In the genomic region with DNA sequence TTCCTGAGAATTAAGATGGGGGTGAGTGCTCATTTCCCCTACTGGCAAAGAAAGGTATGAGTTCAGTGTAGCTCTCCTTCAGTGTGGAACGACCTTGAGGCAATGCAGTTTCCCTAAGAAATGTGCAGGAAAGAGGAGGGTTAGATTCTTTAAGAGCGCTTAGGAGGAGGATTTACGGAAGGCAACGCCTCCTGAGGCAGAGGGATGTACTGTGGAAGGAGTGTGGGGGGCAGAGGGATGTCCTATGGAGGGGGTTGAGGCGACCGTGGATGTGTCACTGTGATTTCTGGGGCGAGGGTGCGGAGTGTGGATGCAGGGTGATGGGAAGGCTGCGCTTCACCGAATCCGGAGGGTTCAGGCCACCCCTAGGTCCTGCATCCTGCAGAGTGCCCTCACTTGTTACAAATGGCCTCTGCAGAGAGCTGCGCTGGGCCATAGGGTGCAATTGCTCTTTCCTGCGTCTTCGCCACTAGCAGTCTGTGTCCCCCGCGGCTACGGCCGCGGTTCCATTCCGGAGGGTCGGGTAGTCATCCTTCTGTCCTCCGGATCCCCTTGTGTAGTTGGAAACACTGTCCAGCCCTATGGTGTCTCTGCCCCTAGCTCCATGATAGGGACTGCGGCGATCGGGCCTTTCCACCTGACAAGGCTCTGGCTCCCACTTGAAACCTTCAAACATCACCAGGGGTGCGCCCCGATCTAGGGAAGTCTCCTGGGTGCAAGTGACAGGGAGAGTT, we compare ENCODE assay signal across 9 mouse cellular contexts. TPM values are rescaled to one million over a fixed set of nuclear protein-coding genes. Genes with fewer than 3 reads are reported as not detected.
DNase-seq lines count a peak whose midpoint lies in the region; ATAC-seq and TF ChIP-seq lines count a peak whose summit lies in the region.
"Had no signal": no experiment of that assay in that cellular context is flagged by ENCODE, and none has a peak within 500 bp of the region (broad histone marks: within the 10 kb centered on the region; RNA-seq: fewer than 3 reads in every experiment).

No protein-coding gene starts in this region.

- H3K9me3 ChIP-seq in heart, embryonic 15.5 days (replicated peaks): no peaks in the 10 kb centered on the region
- no peaks in the 10 kb centered on the region for H3K9me3 ChIP-seq in hindbrain, postnatal 0 days (ENCODE audit: low read length)
- H3K9me3 ChIP-seq in midbrain, embryonic 12.5 days: no peaks in the 10 kb centered on the region

- DNase-seq in heart, adult 9 months (ENCODE audit: low spot score in 2 of 2): no peak
- DNase-seq in thymus, postnatal 14 days: peak; percentile 43
- DNase-seq in thymus, postnatal 4 days: no peak
- DNase-seq in hindbrain, postnatal 0 days (ENCODE audit: low spot score): peak; percentile 14
- no peak for DNase-seq in Muller cell, postnatal 12 days (ENCODE audit: inconsistent ontology term)
- DNase-seq in adrenal gland, adult 8-10 months: no peak

- no peaks in the 10 kb centered on the region for H3K36me3 ChIP-seq in heart, embryonic 15.5 days
- H3K36me3 ChIP-seq in hindbrain, postnatal 0 days (ENCODE audit: insufficient read depth, low read length): no peaks in the 10 kb centered on the region
- no peaks in the 10 kb centered on the region for H3K36me3 ChIP-seq in midbrain, embryonic 12.5 days

- TF ChIP-seq CTCF in hindbrain, postnatal 0 days (IDR thresholded peaks at IDR 0.05; ENCODE audit: low read depth): peak; percentile 46

- peak overlapping the region; percentile 17; the same call in 1 of the 2 replicates for H3K9ac ChIP-seq in heart, embryonic 15.5 days
- H3K9ac ChIP-seq in hindbrain, postnatal 0 days (replicated peaks; ENCODE audit: low read length): peak overlapping the region; percentile 37
- H3K9ac ChIP-seq in midbrain, embryonic 12.5 days (replicated peaks): peak overlapping the region; percentile 53

- peaks cover 8% of the 10 kb centered on the region for H3K4me1 ChIP-seq in heart, embryonic 15.5 days (replicated peaks)
- 0 out of 2 replicates have a peak, but pooled peaks cover 3% of the 10 kb centered on the region for H3K4me1 ChIP-seq in hindbrain, postnatal 0 days (ENCODE audit: insufficient read depth, low read length)
- peaks cover 13% of the 10 kb centered on the region for H3K4me1 ChIP-seq in midbrain, embryonic 12.5 days

- H3K27ac ChIP-seq in heart, embryonic 15.5 days: no peak overlapping the region
- H3K27ac ChIP-seq in hindbrain, postnatal 0 days: no peak overlapping the region
- no peak overlapping the region for H3K27ac ChIP-seq in midbrain, embryonic 12.5 days (replicated peaks)

- 7% methylated on average over 27 of the region's 27 CpGs for WGBS in heart, embryonic 15.5 days
- WGBS in hindbrain, postnatal 0 days: 4% methylated on average over 27 of the region's 27 CpGs
- WGBS in midbrain, embryonic 12.5 days: 2% methylated on average over 27 of the region's 27 CpGs

- no peak for ATAC-seq in heart, embryonic 15.5 days (replicated peaks; ENCODE audit: insufficient number of reproducible peaks, insufficient read depth, low FRiP score, low read depth)
- ATAC-seq in hindbrain, postnatal 0 days: peak; percentile 68
- no peak for ATAC-seq in midbrain, embryonic 12.5 days (ENCODE audit: low FRiP score, low read depth)
- ATAC-seq: Patski had no signal

- H3K27me3 ChIP-seq in heart, embryonic 15.5 days: peaks cover 93% of the 10 kb centered on the region
- peaks cover 18% of the 10 kb centered on the region for H3K27me3 ChIP-seq in hindbrain, postnatal 0 days (ENCODE audit: insufficient read depth, low read length)
- H3K27me3 ChIP-seq in midbrain, embryonic 12.5 days: peaks cover 88% of the 10 kb centered on the region

- peak overlapping the region; percentile 45 for H3K4me3 ChIP-seq in heart, embryonic 15.5 days
- peak overlapping the region; percentile 37 for H3K4me3 ChIP-seq in hindbrain, postnatal 0 days (ENCODE audit: low read length)
- peak overlapping the region; percentile 40 for H3K4me3 ChIP-seq in midbrain, embryonic 12.5 days

- peak overlapping the region; percentile 76 for H3K4me2 ChIP-seq in heart, embryonic 15.5 days
- peak overlapping the region; percentile 78 for H3K4me2 ChIP-seq in hindbrain, postnatal 0 days (ENCODE audit: low read depth, low read length)
- peak overlapping the region; percentile 75 for H3K4me2 ChIP-seq in midbrain, embryonic 12.5 days (replicated peaks)

RNA-seq across cellular contexts. Expression of gene Scn4b, which starts 7.5 kb away (rescaled TPM):
- polyA plus RNA-seq in heart, embryonic 15.5 days (2015; fragmentation: Nextera tagmentation; extraction: Ambion mirVana): 0.16 and 1.2 TPM in 2 replicates
- 2.2 TPM in 2 replicates for total RNA-seq in hindbrain, postnatal 0 days (2014; rRNA removed)
- 0.79 and 0.85 TPM in 2 replicates for polyA plus RNA-seq in hindbrain, postnatal 0 days (2015; fragmentation: Nextera tagmentation; extraction: Ambion mirVana)
- 0.15 and 0.18 TPM in 2 replicates for polyA plus RNA-seq in midbrain, embryonic 12.5 days (2016; fragmentation: Nextera tagmentation; extraction: Ambion mirVana)
- 1 to 10 TPM; 1.2 to 1.7 (median 1.5) TPM for total RNA-seq in adrenal gland, adult 8-10 months (2022)
- polyA plus RNA-seq: Patski had no signal

RNA-seq across cellular contexts. Expression of gene Scn2b, which starts 28.1 kb away (rescaled TPM):
- 1.2 and 2.6 TPM in 2 replicates for polyA plus RNA-seq in heart, embryonic 15.5 days (2015; fragmentation: Nextera tagmentation; extraction: Ambion mirVana)
- total RNA-seq in hindbrain, postnatal 0 days (2014; rRNA removed): 9.9 and 14.3 TPM in 2 replicates
- polyA plus RNA-seq in hindbrain, postnatal 0 days (2015; fragmentation: Nextera tagmentation; extraction: Ambion mirVana): 9.0 and 9.7 TPM in 2 replicates
- polyA plus RNA-seq in midbrain, embryonic 12.5 days (2016; fragmentation: Nextera tagmentation; extraction: Ambion mirVana): 4.2 and 4.3 TPM in 2 replicates
- 10 to 100 TPM in 3 of 4 experiments, 1 to 10 TPM in 1; 9.1 to 14.4 (median 13.9) TPM for total RNA-seq in adrenal gland, adult 8-10 months (2022)
- polyA plus RNA-seq: Patski had no signal

RNA-seq across cellular contexts. Expression of gene BC049352, which starts 36.1 kb away (rescaled TPM):
- polyA plus RNA-seq in heart, embryonic 15.5 days (2015; fragmentation: Nextera tagmentation; extraction: Ambion mirVana): not detected in 2 replicates
- not detected in 2 replicates for total RNA-seq in hindbrain, postnatal 0 days (2014; rRNA removed)
- 0.16 and 0.19 TPM in 2 replicates for polyA plus RNA-seq in hindbrain, postnatal 0 days (2015; fragmentation: Nextera tagmentation; extraction: Ambion mirVana)
- polyA plus RNA-seq in midbrain, embryonic 12.5 days (2016; fragmentation: Nextera tagmentation; extraction: Ambion mirVana): not detected in 2 replicates
- under 1 TPM in 3 of 4 experiments, not detected in 1; 0.65 to 0.68 (median 0.67) TPM for total RNA-seq in adrenal gland, adult 8-10 months (2022)
- polyA plus RNA-seq: Patski had no signal

RNA-seq across cellular contexts. Expression of gene Tmprss4, which starts 58.2 kb away (rescaled TPM):
- polyA plus RNA-seq in heart, embryonic 15.5 days (2015; fragmentation: Nextera tagmentation; extraction: Ambion mirVana): 0.21 and 0.85 TPM in 2 replicates
- 1.1 TPM in 1 of 2 replicates, not detected in the other for total RNA-seq in hindbrain, postnatal 0 days (2014; rRNA removed)
- not detected in 2 replicates for polyA plus RNA-seq in hindbrain, postnatal 0 days (2015; fragmentation: Nextera tagmentation; extraction: Ambion mirVana)
- polyA plus RNA-seq in midbrain, embryonic 12.5 days (2016; fragmentation: Nextera tagmentation; extraction: Ambion mirVana): not detected in 2 replicates
- not detected for total RNA-seq in adrenal gland, adult 8-10 months (2022)
- polyA plus RNA-seq: Patski had no signal

Comparison
In these comparisons a context has a peak if more than half of its experiments do, and no peak if none do; other contexts are left out.
1. DNase-seq: peak in thymus, postnatal 14 days (single experiment) and hindbrain, postnatal 0 days (single experiment); none in heart, adult 9 months (0 of 2), thymus, postnatal 4 days (single experiment), Muller cell, postnatal 12 days (single experiment) and adrenal gland, adult 8-10 months (single experiment).
2. Peak in every context shown above with its lines, with median percentiles within 50 percentile points of each other: H3K4me2 ChIP-seq, H3K4me3 ChIP-seq and H3K9ac ChIP-seq.